Mouse (Mus musculus) CH12.LX (cell line): ENCODE results near the gene Gm5148. TPM values are rescaled to one million over a fixed set of nuclear protein-coding genes. Genes with fewer than 3 reads are reported as not detected.

ENCODE experiments used
- DNase-seq: peaks from one replicate; pipeline ENCODE4 v3.0.0-alpha.2; 2013; ENCODE audit errors: extremely low read depth
- H3K27ac ChIP-seq: 2 replicates; pipeline ENCODE4 v1.5.1; 2012; ENCODE audit warnings: low read depth, mild to moderate bottlenecking, control low read depth, moderate library complexity; ENCODE audit not compliant: insufficient read depth
- H3K27me3 ChIP-seq: replicated peaks from 2 replicates; pipeline ENCODE3; 2012; ENCODE audit warnings: inconsistent platforms
- H3K36me3 ChIP-seq, 2 experiments: replicated peaks in 1 of 2; 2 replicates each; pipeline versions ENCODE3 to v1.6.1; 2012; ENCODE audit warnings: inconsistent platforms in 1 of 2, low read length in 1 of 2, mild to moderate bottlenecking in 1 of 2, mixed read lengths in 1 of 2, moderate library complexity in 1 of 2; ENCODE audit not compliant: control insufficient read depth in 1 of 2, insufficient read depth in 1 of 2
- H3K4me1 ChIP-seq, 2 experiments: 2 replicates each; pipeline ENCODE4 v1.6.1; 2012; ENCODE audit warnings: inconsistent platforms in 1 of 2, moderate library complexity in 1 of 2; ENCODE audit not compliant: insufficient read depth in 2 of 2, control insufficient read depth in 1 of 2
- H3K4me2 ChIP-seq: 2 replicates; pipeline ENCODE4 v1.6.1; 2012; ENCODE audit warnings: low read depth, mild to moderate bottlenecking, control low read depth; ENCODE audit not compliant: poor library complexity, insufficient read depth, severe bottlenecking
- H3K4me3 ChIP-seq, 3 experiments: fragments of 150-350 bp in 1 of 3; sonication (generic) in 1 of 3; replicated peaks in 1 of 3; 2 replicates each; pipeline versions ENCODE3 to v1.5.1; 2011 to 2012; ENCODE audit warnings: low read depth in 2 of 3, low read length in 2 of 3, mild to moderate bottlenecking in 2 of 3, moderate library complexity in 2 of 3, control low read depth in 1 of 3, improper control_type of control experiment in 1 of 3, inconsistent platforms in 1 of 3, mixed read lengths in 1 of 3; ENCODE audit not compliant: poor library complexity in 1 of 3
- H3K79me2 ChIP-seq: replicated peaks from 2 replicates; pipeline ENCODE4 v1.6.1; 2012; ENCODE audit warnings: mild to moderate bottlenecking, moderate library complexity; ENCODE audit not compliant: control insufficient read depth, poor library complexity, insufficient read depth, severe bottlenecking; ENCODE audit errors: extremely low read depth
- H3K9ac ChIP-seq: 2 replicates; pipeline ENCODE4 v1.6.1; 2012; ENCODE audit warnings: low read depth, mild to moderate bottlenecking, control low read depth, moderate library complexity; ENCODE audit not compliant: insufficient read depth
- H3K9me3 ChIP-seq: replicated peaks from 2 replicates; pipeline ENCODE3; 2012; ENCODE audit warnings: low read length, inconsistent platforms, mixed read lengths
- E2F4 ChIP-seq: IDR thresholded peaks from 2 replicates; pipeline ENCODE4 v1.6.1; 2011; ENCODE audit warnings: low read depth, low read length, improper control_type of control experiment; ENCODE audit not compliant: insufficient replicate concordance
- ELF1 ChIP-seq: IDR thresholded peaks from 2 replicates; pipeline ENCODE4 v1.6.1; 2014; ENCODE audit warnings: low read depth, mild to moderate bottlenecking, inconsistent platforms, low read length, improper control_type of control experiment
- EP300 ChIP-seq: IDR thresholded peaks from 2 replicates; pipeline ENCODE4 v1.6.1; 2011; ENCODE audit warnings: low read length, improper control_type of control experiment
- KAT2A ChIP-seq: IDR thresholded peaks from 2 replicates; pipeline ENCODE4 v1.6.1; 2012; ENCODE audit warnings: low read length, improper control_type of control experiment, inconsistent platforms; ENCODE audit not compliant: insufficient replicate concordance
- MAFK ChIP-seq: IDR thresholded peaks from 2 replicates; pipeline ENCODE4 v1.6.1; 2011; ENCODE audit warnings: low read length, improper control_type of control experiment; ENCODE audit not compliant: insufficient replicate concordance
- MAX ChIP-seq: IDR thresholded peaks from 2 replicates; pipeline ENCODE4 v1.6.1; 2011; ENCODE audit warnings: low read length, improper control_type of control experiment
- MAZ ChIP-seq: IDR thresholded peaks from 2 replicates; pipeline ENCODE4 v1.6.1; 2012; ENCODE audit warnings: low read depth, mild to moderate bottlenecking, inconsistent platforms, low read length, improper control_type of control experiment, moderate library complexity
- MEF2A ChIP-seq: IDR thresholded peaks from 2 replicates; pipeline ENCODE4 v1.6.1; 2014; ENCODE audit warnings: low read depth, mild to moderate bottlenecking, inconsistent platforms, low read length, improper control_type of control experiment, borderline replicate concordance
- MXI1 ChIP-seq: IDR thresholded peaks from 2 replicates; pipeline ENCODE4 v1.6.1; 2011; ENCODE audit warnings: mild to moderate bottlenecking, low read depth, low read length, improper control_type of control experiment
- MYC ChIP-seq: IDR thresholded peaks from 2 replicates; pipeline ENCODE4 v1.6.1; 2011; ENCODE audit warnings: low read depth, mild to moderate bottlenecking, improper control_type of control experiment, low read length
- NELFE ChIP-seq: IDR thresholded peaks from 2 replicates; pipeline ENCODE4 v1.6.1; 2011; ENCODE audit warnings: low read depth, low read length, improper control_type of control experiment
- PAX5 ChIP-seq: IDR thresholded peaks from 2 replicates; pipeline ENCODE4 v1.6.1; 2012; ENCODE audit warnings: low read length, inconsistent platforms, mixed read lengths
- POLR2A ChIP-seq: IDR thresholded peaks from 2 replicates; pipeline ENCODE4 v1.6.1; 2011; ENCODE audit warnings: low read depth, mild to moderate bottlenecking, improper control_type of control experiment, low read length
- RAD21 ChIP-seq: IDR thresholded peaks from 2 replicates; pipeline ENCODE4 v1.6.1; 2011; ENCODE audit warnings: low read depth, mild to moderate bottlenecking, low read length, improper control_type of control experiment, moderate library complexity
- RCOR1 ChIP-seq: conservative IDR thresholded peaks from 2 replicates; pipeline ENCODE4 v1.6.1; 2012; ENCODE audit warnings: low read depth, mild to moderate bottlenecking, inconsistent platforms, low read length, improper control_type of control experiment
- SMC3 ChIP-seq: IDR thresholded peaks from 2 replicates; pipeline ENCODE4 v1.6.1; 2011; ENCODE audit warnings: low read depth, low read length, improper control_type of control experiment
- TBP ChIP-seq: conservative IDR thresholded peaks from 2 replicates; pipeline ENCODE4 v1.6.1; 2011; ENCODE audit warnings: low read depth, low read length, improper control_type of control experiment
- USF1 ChIP-seq: IDR thresholded peaks from 2 replicates; pipeline ENCODE4 v1.6.1; 2014; ENCODE audit warnings: low read depth, mild to moderate bottlenecking, inconsistent platforms, low read length, improper control_type of control experiment
- USF2 ChIP-seq: conservative IDR thresholded peaks from 2 replicates; pipeline ENCODE4 v1.6.1; 2011; ENCODE audit warnings: low read depth, low read length, improper control_type of control experiment
- ZKSCAN1 ChIP-seq: IDR thresholded peaks from 2 replicates; pipeline ENCODE4 v1.6.1; 2012; ENCODE audit warnings: low read depth, inconsistent platforms, low read length, improper control_type of control experiment, borderline replicate concordance
- ZNF384 ChIP-seq: IDR thresholded peaks from 2 replicates; pipeline ENCODE4 v1.6.1; 2012; ENCODE audit warnings: low read depth, low read length, improper control_type of control experiment, inconsistent platforms
- dilution Hi-C: fragments of 300-500 bp; cut with MboI; formaldehyde crosslinking; loops from 2 replicates; pipeline ENCODE4 v1.14.3; 2020; ENCODE audit warnings: low sequenced_read_pairs; ENCODE audit not compliant: extremely low pct_unique_long_range_greater_than_20kb, extremely low pct_ligation_motif_present
- in situ Hi-C: fragments of 300-500 bp; cut with MboI; formaldehyde crosslinking; loops from 3 replicates; pipeline ENCODE4 v1.14.3; 2019; ENCODE audit warnings: low sequenced_read_pairs, low pct_ligation_motif_present, low pct_unique_long_range_greater_than_20kb, mixed read lengths
- polyA plus RNA-seq: library from polyadenylated mRNA; unstranded; fragments of >175 nt; gene quantifications from 2 replicates; pipeline ENCODE4 v1.2.1, GENCODE M21; 2012; ENCODE audit warnings: low read depth; ENCODE audit not compliant: insufficient read length
- total RNA-seq, 2 experiments: library from RNA; depleted of rRNA; stranded (reverse); fragments of 300-350 nt in 1 of 2; fragments of >200 nt in 1 of 2; gene quantifications; 2 replicates each; pipeline ENCODE4 v1.2.3; 2012 to 2014

Gene Gm5148
- total and polyA plus RNA-seq, 3 experiments: 146 TPM; not detected in 2

- peaks cover 0 to 28% of the 10 kb centered on the region in 2 experiments; a peak in 1 of 4 replicates for H3K4me1 ChIP-seq
Measured at GRCm38 (mm10) chr3:37766628-37767027, 42.3 kb upstream of the Gm5148 start.

GRCm38 (mm10) chr3:37765971-37766370 lies 41.7 kb upstream of the Gm5148 start:
- in situ Hi-C loops (no loop called here), dilution Hi-C loops (no loop called here)
- DNase-seq: no peak
- Histone ChIP-seq H3K4me3 (no peak overlapping the region), H3K9ac (no peak overlapping the region), H3K9me3 (no peaks in the 10 kb centered on the region), H3K4me1 (peaks cover 0 to 28% of the 10 kb centered on the region in 2 experiments; a peak in 1 of 4 replicates), H3K79me2 (no peaks in the 10 kb centered on the region), H3K36me3 (no peaks in the 10 kb centered on the region), H3K4me2 (no peak overlapping the region), H3K27ac (no peak overlapping the region), H3K27me3 (no peaks in the 10 kb centered on the region)
- TF ChIP-seq TBP: no peak

More at GRCm38 (mm10) chr3:37766628-37767027, 42.3 kb upstream of the Gm5148 start:
- Histone ChIP-seq H3K4me2 (no peak overlapping the region), H3K4me3 (no peak overlapping the region), H3K27ac (no peak overlapping the region), H3K9ac (no peak overlapping the region), H3K27me3 (no peaks in the 10 kb centered on the region), H3K36me3 (no peaks in the 10 kb centered on the region), H3K79me2 (no peaks in the 10 kb centered on the region), H3K9me3 (no peaks in the 10 kb centered on the region)
- TF ChIP-seq USF2: no peak
- no peak for TF ChIP-seq MAX
- TF ChIP-seq EP300: no peak
- no peak for TF ChIP-seq MXI1
- no peak for TF ChIP-seq RCOR1
- no peak for TF ChIP-seq ZNF384
- TF ChIP-seq PAX5: no peak
- TF ChIP-seq MAZ: no peak
- no peak for TF ChIP-seq NELFE
- no peak for TF ChIP-seq ELF1
- no peak for TF ChIP-seq SMC3
- TF ChIP-seq ZKSCAN1: no peak
- TF ChIP-seq KAT2A: no peak
- TF ChIP-seq MYC: no peak
- TF ChIP-seq E2F4: no peak
- TF ChIP-seq MEF2A: no peak
- TF ChIP-seq POLR2A: no peak
- no peak for TF ChIP-seq RAD21
- no peak for TF ChIP-seq MAFK
- TF ChIP-seq USF1: no peak
- dilution Hi-C loops (no loop called here), in situ Hi-C loops (no loop called here)
- DNase-seq: no peak
